Mouse (Mus musculus): ENCODE measurements around the gene Gas2l2. TPM values are rescaled to one million over a fixed set of nuclear protein-coding genes. Genes with fewer than 3 reads are reported as not detected.

Gas2l2 gene
- total RNA-seq, 1 experiment from 2014 or later, result not detected

GRCm38 (mm10) chr11:83409792-83410291 lies 19.4 kb downstream of the Gas2l2 start:
- ATAC-seq (replicated peaks; ENCODE audit: insufficient number of reproducible peaks, low FRiP score, low TSS enrichment, poor library complexity, severe bottlenecking), result no peak

GRCm38 (mm10) chr11:83409087-83409754 lies 20.0 kb downstream of the Gas2l2 start, which contains the start of gene Rasl10b:
Rasl10b (plus strand) TSS chr11:83409137.
- no peak for ATAC-seq (replicated peaks; ENCODE audit: insufficient number of reproducible peaks, low FRiP score, low TSS enrichment, poor library complexity, severe bottlenecking)

DNA sequence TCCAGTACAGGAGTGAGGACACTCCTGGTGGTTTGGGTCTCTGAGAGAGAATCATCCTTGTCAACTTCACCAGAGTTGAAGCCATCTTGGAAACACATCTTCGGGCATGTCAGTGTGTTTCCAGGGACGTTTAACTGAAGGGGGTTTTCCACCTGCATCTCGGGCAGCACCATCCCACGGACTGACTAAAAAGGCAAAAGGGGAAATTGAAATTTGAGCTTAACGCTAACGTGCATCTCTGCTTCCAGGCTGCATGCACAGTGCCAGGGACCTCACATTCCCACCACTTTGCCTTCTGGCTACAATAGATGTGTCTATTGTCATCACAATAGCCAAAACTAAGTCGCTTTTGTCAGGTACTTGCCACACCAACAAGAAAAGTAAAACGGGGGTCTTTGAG lies 21.0 kb downstream of the Gas2l2 start:
- ATAC-seq (replicated peaks; ENCODE audit: insufficient number of reproducible peaks, low FRiP score, low TSS enrichment, poor library complexity, severe bottlenecking), result no peak

DNA sequence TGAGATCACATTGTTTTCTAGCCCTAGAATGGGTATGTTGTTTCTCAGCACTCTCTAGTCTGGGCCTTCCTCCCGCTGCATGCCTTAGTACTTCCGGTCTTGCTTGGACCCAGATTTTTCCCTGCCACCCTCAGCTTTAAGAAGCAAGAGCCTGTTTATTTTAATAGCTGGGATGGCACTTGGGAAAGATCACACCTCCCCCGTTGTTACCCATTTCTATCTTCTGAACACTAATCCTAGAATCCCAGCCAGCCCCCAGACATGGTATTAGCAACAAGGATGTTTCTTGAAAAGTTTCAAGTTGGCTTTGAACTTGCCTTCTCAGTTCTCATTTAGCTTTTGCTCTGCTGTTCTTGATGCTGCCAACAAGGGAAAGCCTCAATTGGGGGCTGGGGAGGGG lies 22.9 kb downstream of the Gas2l2 start:
- ATAC-seq (replicated peaks; ENCODE audit: insufficient number of reproducible peaks, low FRiP score, low TSS enrichment, poor library complexity, severe bottlenecking), result no peak

DNA sequence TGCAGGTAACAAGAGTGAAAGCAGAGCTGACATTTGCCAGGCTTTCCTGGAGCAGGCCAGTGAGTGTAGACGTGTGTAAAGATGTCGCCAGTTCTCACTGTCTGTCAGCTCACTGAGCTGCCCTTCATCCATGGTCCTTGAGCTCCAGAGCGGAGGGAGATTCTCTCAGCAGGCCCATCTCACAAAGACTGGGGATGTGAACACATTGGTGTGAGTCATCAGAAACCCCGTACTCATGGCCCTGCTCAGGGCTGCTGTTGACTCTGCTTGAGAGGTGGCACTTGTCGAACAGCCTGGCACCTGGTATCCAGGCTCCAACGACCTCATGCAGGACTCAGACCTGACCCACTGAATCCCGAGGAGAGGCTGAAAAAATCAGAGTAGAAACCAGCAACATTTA lies 25.5 kb downstream of the Gas2l2 start:
- ATAC-seq (replicated peaks; ENCODE audit: insufficient number of reproducible peaks, low FRiP score, low TSS enrichment, poor library complexity, severe bottlenecking), result no peak

DNA sequence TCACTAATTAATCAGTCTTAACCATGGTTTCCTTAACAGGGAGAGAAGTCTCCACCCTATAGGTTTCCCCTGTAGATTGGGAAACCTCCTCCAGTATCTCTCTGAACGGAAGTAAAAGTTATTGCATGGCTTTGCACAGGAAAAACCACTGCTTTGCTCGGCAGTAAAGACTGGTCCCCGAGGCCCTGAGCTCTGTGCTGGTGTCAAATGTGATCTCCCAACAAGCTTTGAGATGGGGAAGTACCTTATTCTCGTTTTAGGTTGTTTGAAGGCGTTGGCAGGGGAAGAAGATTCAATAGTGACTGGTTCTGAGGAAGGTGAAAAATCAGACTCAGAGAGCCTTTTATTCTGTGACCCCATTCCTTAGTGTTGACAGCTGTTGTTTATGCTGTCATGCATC lies 30.5 kb downstream of the Gas2l2 start:
- ATAC-seq (replicated peaks; ENCODE audit: insufficient number of reproducible peaks, low FRiP score, low TSS enrichment, poor library complexity, severe bottlenecking), result no peak

DNA sequence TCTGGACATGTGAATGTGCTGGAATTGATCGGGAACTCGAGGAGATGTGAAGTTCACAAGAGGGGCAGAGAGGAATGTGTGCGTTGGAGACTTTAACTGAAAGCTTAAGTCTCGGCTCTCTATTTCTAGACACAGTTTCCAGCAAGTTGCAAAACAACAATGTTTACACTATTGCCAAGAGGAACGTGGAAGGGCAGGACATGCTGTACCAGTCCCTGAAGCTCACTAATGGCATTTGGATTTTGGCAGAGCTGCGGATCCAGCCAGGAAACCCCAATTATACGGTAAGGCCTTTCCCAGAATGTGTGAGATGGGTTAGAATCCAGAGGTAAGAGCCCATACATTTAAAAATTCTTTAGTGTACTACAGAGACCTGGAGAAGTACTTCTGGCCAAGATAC lies 31.6 kb downstream of the Gas2l2 start:
- no peak for ATAC-seq (replicated peaks; ENCODE audit: insufficient number of reproducible peaks, low FRiP score, low TSS enrichment, poor library complexity, severe bottlenecking)

- no peak for ATAC-seq (replicated peaks; ENCODE audit: insufficient number of reproducible peaks, low FRiP score, low TSS enrichment, poor library complexity, severe bottlenecking)
Observed at GRCm38 (mm10) chr11:83394802-83395439, 34.3 kb downstream of the Gas2l2 start.

DNA sequence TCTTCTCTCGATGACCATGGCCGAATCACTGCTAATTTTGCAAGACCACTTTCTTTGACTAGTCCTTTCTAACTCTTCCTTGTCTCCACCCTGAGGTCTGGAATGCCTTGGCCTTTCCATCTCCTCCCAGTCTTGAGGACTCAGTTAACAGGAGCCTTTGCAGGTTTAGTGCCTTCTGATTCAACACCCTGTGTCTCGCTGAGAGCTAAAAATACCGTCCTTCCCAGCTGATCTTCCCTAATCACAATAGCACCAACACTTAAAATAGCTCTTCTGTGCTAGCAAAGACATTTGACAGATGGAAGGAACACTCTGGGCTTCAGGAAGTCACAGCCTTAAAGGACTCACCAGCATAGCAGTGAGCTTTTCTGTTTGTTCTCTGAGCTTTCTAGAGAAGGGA lies 36.2 kb downstream of the Gas2l2 start:
- no peak for ATAC-seq (replicated peaks; ENCODE audit: insufficient number of reproducible peaks, low FRiP score, low TSS enrichment, poor library complexity, severe bottlenecking)

DNA sequence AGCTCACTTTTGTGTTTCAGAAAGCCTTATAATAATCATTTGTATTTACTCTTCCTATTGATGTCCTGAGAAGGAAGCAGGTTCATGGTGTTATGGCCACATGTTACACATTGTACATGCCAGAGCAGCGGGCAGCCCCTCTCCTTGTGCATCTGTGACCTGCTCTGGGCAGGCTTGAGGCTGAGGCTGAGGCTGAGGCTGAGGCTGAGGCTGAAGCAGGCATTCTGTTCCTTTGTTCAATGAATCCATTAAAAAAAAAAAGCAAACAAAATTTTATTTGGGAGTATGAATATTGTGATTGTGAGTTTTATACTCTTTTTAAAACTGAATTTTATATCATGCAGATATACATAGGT lies 45.7 kb downstream of the Gas2l2 start:
- ATAC-seq (replicated peaks; ENCODE audit: insufficient number of reproducible peaks, low FRiP score, low TSS enrichment, poor library complexity, severe bottlenecking), result no peak

DNA sequence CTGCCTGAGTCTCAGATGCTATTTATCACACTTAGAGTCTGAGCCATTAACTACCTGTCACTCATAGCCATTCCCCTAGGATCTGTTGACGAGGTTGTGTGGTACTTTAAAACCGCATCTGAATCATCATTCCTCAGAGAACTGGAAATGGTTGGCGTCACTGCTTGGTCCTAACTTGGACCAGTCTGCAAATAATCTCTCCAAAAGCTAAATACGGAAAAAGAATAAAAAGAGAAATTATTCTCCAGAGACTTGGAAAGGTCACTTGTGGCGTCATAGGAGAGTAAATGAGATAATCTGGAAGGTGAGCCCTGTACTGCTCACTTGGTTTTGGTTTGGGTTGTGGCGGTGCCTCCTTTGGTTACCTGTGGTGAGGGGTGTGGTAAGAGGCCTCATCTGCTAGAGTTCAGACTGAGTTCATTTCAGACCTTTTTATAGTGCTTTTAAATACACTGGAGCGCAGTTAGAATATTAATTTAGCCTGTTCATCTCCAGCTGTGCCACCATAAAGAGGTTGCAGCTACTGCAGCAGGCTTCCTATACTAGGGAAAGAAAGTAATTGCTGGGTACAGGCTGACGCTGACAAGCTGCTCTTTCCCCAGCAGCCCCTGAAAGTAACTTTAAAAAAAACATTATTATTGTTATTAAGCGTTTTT lies 46.3 kb downstream of the Gas2l2 start:
- no peak for ATAC-seq (replicated peaks; ENCODE audit: insufficient number of reproducible peaks, low FRiP score, low TSS enrichment, poor library complexity, severe bottlenecking)

DNA sequence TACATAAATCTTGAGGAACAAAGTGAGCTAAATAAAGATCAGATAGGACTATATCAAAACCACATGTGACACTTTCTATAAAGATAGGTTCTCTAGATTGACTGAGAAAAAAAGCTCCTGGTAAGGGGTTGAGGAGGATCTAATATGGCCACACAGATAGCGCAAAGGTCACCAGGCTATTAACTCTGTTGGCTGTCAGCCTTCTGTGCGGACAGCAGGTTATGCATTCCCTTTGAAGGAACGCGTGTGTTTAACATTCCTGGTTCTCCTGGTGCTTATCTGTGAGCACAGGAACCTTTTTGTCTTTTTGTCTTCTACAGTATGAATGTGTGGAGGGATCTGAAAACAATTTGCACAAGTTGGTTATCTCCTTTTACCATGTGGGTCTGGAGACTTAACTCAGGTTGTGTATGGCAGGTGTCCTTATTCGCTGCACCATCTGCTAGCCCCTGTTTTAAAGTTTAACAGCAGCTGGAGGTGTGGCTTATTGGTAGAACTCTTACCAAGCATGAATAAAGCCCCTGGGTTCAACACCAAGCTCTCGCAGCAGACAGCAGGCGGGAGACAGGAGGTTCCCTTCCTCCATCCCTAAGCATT lies 49.4 kb downstream of the Gas2l2 start:
- no peak for ATAC-seq (replicated peaks; ENCODE audit: insufficient number of reproducible peaks, low FRiP score, low TSS enrichment, poor library complexity, severe bottlenecking)

Other genes starting within 250 kb of the Gas2l2 start
- gene Slfn3, start 238.1 kb downstream of the Gas2l2 start, total RNA-seq (2017), result 3.3 to 5.2 TPM (median 3.9 TPM) in 3 replicates
- 0.29 to 0.86 TPM (median 0.43 TPM) in 3 replicates for gene Slfn14, start 142.7 kb downstream of the Gas2l2 start, total RNA-seq (2017)
- 58.0 to 88.4 TPM (median 71.4 TPM) in 3 replicates for gene Ap2b1, start 130.4 kb downstream of the Gas2l2 start, total RNA-seq (2017)
- gene Pex12, start 126.9 kb downstream of the Gas2l2 start, total RNA-seq (2017), result 3.8 to 5.7 TPM (median 4.9 TPM) in 3 replicates
- gene Rasl10b, start 20.3 kb downstream of the Gas2l2 start, total RNA-seq (2017), result 0.11 TPM in 1 of 3 replicates, not detected in the others
- gene 1700020L24Rik, start 8.2 kb upstream of the Gas2l2 start, total RNA-seq (2017), result 2.9 to 8.2 TPM (median 6.0 TPM) in 3 replicates
- gene Mmp28, start 33.6 kb upstream of the Gas2l2 start, total RNA-seq (2017), result 0.39 to 0.75 TPM in 2 of 3 replicates, not detected in the other
- gene Taf15, start 43.6 kb upstream of the Gas2l2 start, total RNA-seq (2017), result 32.9 to 77.9 TPM (median 52.7 TPM) in 3 replicates
- gene Heatr9, start 92.7 kb upstream of the Gas2l2 start, total RNA-seq (2017), result 7.9 to 25.0 TPM (median 9.1 TPM) in 3 replicates
- 781 to 2,479 TPM (median 803 TPM) in 3 replicates for gene Ccl5, start 101.1 kb upstream of the Gas2l2 start, total RNA-seq (2017)
- 98.1 to 442 TPM (median 354 TPM) in 3 replicates for gene Ccl9, start 149.2 kb upstream of the Gas2l2 start, total RNA-seq (2017)
- gene Ccl6, start 163.6 kb upstream of the Gas2l2 start, total RNA-seq (2017), result 235 to 1,319 TPM (median 1,123 TPM) in 3 replicates
- gene Rpl9-ps1, start 216.2 kb upstream of the Gas2l2 start, total RNA-seq (2017), result 1.3 TPM in 1 of 3 replicates, not detected in the others
- 448 to 606 TPM (median 547 TPM) in 3 replicates for gene Ccl3, start 219.9 kb upstream of the Gas2l2 start, total RNA-seq (2017)
- gene Ccl4, start 233.1 kb upstream of the Gas2l2 start, total RNA-seq (2017), result 523 to 801 TPM (median 669 TPM) in 3 replicates

Data from monocyte, adult 5-6 weeks (primary cell).